Mouse (Mus musculus): ENCODE measurements around the gene Mylk.

DNA sequence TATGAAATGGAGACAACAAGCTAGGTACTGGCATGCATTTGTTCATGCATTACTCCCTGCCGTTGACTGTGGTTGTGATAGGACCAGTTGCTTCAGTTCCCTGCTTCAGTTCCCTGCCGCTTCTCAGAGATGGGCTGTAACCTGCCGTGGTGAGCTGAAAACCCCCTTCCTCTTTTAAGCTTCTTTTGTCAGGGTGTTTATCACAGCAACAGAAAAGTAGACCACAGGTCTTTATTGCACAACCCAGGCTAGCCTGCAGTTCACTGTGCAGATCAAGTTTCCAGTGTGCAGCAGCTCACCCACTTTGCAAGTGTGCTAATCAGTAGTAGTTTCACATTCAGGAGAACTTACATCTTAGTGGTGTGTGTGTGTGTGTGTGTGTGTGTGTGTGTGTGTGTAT, 8.0 kb downstream of the Mylk start:
- TF ChIP-seq MAFK (IDR thresholded peaks at IDR 0.05; ENCODE audit: insufficient read depth, low read depth, low read length): no peak
- TF ChIP-seq ZNF384 (IDR thresholded peaks at IDR 0.05; ENCODE audit: low read depth, low read length): no peak
- TF ChIP-seq CHD2 (IDR thresholded peaks at IDR 0.05; ENCODE audit: low read depth, low read length): no peak
